Mouse (Mus musculus) testis, adult 2 months (tissue): ENCODE results near the gene Reep3. TPM values are rescaled to one million over a fixed set of nuclear protein-coding genes. Genes with fewer than 3 reads are reported as not detected.

ENCODE experiments used
- H3K27ac ChIP-seq: fragments of 200-500 bp; 2 replicates; pipeline ENCODE4 v1.5.1; 2012; ENCODE audit warnings: low read depth, low read length; ENCODE audit not compliant: control insufficient read depth, insufficient read depth
- H3K27me3 ChIP-seq: fragments of 200-500 bp; 2 replicates; pipeline ENCODE4 v1.6.1; 2012; ENCODE audit warnings: mild to moderate bottlenecking, low read length, moderate library complexity; ENCODE audit not compliant: control insufficient read depth, insufficient read depth
- H3K36me3 ChIP-seq: fragments of 200-500 bp; 2 replicates; pipeline ENCODE4 v1.6.1; 2012; ENCODE audit warnings: mild to moderate bottlenecking, low read length; ENCODE audit not compliant: control insufficient read depth, insufficient read depth
- H3K4me1 ChIP-seq: fragments of 200-500 bp; 2 replicates; pipeline ENCODE4 v1.6.1; 2012; ENCODE audit warnings: low read length; ENCODE audit not compliant: control insufficient read depth, insufficient read depth
- H3K4me3 ChIP-seq: fragments of 200-500 bp; 2 replicates; pipeline ENCODE4 v1.5.1; 2012; ENCODE audit warnings: low read depth, mild to moderate bottlenecking, low read length, moderate library complexity, mixed read lengths; ENCODE audit not compliant: control insufficient read depth
- CTCF ChIP-seq: fragments of 200-500 bp; IDR thresholded peaks from 2 replicates; pipeline ENCODE4 v1.5.1; 2012; ENCODE audit warnings: low read depth, mild to moderate bottlenecking, inconsistent platforms, low read length, moderate library complexity; ENCODE audit not compliant: control insufficient read depth, insufficient read depth, insufficient replicate concordance
- POLR2A ChIP-seq: fragments of 200-500 bp; IDR thresholded peaks from 2 replicates; pipeline ENCODE4 v1.6.1; 2012; ENCODE audit warnings: low read depth, mild to moderate bottlenecking, inconsistent platforms, low read length, moderate library complexity; ENCODE audit not compliant: control insufficient read depth
- polyA plus RNA-seq: library from polyadenylated mRNA; depleted of rRNA; stranded (reverse); fragments of >200 nt; gene quantifications from 2 replicates; pipeline ENCODE4 v1.2.3, GENCODE M21; 2012; rRNA removed

The Reep3 gene
- polyA plus RNA-seq: 2.3 and 2.7 TPM in 2 replicates

GRCm38 (mm10) chr10:67096621-67097436, at the start of gene Reep3:
TSS of gene Reep3 (minus strand) at chr10:67096945.
- no peak for TF ChIP-seq POLR2A
- peak within 1 kb of the TSS; percentile 92 for H3K4me3 ChIP-seq
- peak within 1 kb of the TSS; percentile 79 for H3K27ac ChIP-seq
- H3K36me3 ChIP-seq: no peaks in the 10 kb centered on the region
- no peaks in the 10 kb centered on the region for H3K27me3 ChIP-seq
- peaks cover 9% of the 10 kb centered on the region for H3K4me1 ChIP-seq

DNA sequence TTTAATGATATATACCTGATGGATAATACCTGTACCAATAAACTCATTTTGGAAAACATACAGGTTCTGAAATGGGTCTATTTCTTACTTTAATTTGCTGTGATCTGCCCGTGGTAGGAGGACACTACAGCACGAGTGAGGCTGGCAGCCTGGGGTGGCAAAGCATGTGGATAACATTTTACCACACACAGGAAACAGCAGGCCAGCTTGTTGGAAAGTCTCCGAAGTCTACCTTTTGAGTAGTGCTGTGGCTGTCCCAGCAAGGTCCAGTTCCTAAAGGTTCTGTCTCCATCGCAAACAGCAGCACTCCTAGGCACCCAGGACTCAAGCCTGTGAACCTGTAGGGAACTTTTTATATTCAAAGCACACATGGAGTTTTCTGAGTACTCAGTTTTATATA, 48.9 kb upstream of the Reep3 start:
- Histone ChIP-seq H3K4me3 (no peak overlapping the region), H3K4me1 (no peaks in the 10 kb centered on the region), H3K27me3 (no peaks in the 10 kb centered on the region), H3K36me3 (no peaks in the 10 kb centered on the region), H3K27ac (no peak overlapping the region)
- TF ChIP-seq CTCF (no peak), POLR2A (no peak)

DNA sequence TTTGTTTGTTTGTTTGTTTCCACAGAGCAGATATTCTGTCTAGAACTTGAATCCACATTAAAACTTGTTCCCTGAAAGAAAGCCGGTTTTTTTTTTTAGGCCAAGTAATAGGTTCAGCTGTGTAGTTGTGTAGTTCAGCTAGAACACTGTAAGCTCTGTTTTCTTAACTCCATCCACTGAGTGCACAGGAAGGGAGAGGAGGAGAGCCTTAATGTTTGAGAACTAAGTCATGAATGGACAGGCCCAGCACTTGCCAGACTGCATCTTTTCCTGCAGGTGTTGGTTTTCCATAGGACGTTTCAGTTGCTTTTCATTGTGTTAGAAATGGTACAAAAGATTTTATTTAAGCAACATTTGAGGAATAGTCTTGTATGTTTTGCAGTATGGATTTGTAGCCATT, 47.5 kb upstream of the Reep3 start:
- Histone ChIP-seq H3K27me3 (no peaks in the 10 kb centered on the region), H3K27ac (no peak overlapping the region), H3K36me3 (no peaks in the 10 kb centered on the region), H3K4me3 (no peak overlapping the region), H3K4me1 (no peaks in the 10 kb centered on the region)
- TF ChIP-seq POLR2A (no peak), CTCF (no peak)

GRCm38 (mm10) chr10:67143661-67144060, 46.9 kb upstream of the Reep3 start:
- no peaks in the 10 kb centered on the region for H3K36me3 ChIP-seq

GRCm38 (mm10) chr10:67137437-67137836, 40.7 kb upstream of the Reep3 start:
- H3K4me1 ChIP-seq: no peaks in the 10 kb centered on the region
- H3K4me3 ChIP-seq: no peak overlapping the region
- H3K27me3 ChIP-seq: no peaks in the 10 kb centered on the region
- H3K36me3 ChIP-seq: no peaks in the 10 kb centered on the region
- TF ChIP-seq POLR2A (no peak), CTCF (no peak)
- no peak overlapping the region for H3K27ac ChIP-seq

More at GRCm38 (mm10) chr10:67143661-67144060, 46.9 kb upstream of the Reep3 start:
- no peak overlapping the region for H3K4me3 ChIP-seq
- no peaks in the 10 kb centered on the region for H3K4me1 ChIP-seq
- no peak overlapping the region for H3K27ac ChIP-seq
- TF ChIP-seq CTCF: no peak
- TF ChIP-seq POLR2A: no peak
- H3K27me3 ChIP-seq: no peaks in the 10 kb centered on the region

DNA sequence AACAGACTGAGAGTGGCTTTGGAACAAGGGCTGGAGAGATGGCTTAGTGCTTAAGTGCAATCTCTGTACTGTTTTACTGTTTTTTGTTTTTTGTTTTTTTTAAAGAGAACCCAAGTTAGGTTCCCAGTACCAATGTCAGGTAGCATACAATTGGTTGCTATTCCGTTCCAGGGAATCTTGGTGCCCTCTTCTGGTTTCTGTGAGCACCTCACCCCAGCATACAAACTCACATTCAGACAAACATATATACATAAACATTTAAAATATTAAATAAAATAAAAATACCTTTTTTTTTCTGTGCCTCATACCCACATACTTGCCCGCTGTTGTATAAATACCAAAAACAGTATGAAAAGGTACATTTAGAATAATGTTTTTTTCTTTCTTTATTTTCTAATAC, 37.6 kb upstream of the Reep3 start:
- Histone ChIP-seq H3K27ac (no peak overlapping the region), H3K4me1 (no peaks in the 10 kb centered on the region; the same call in 1 of the 2 replicates), H3K4me3 (no peak overlapping the region), H3K36me3 (no peaks in the 10 kb centered on the region), H3K27me3 (no peaks in the 10 kb centered on the region)
- TF ChIP-seq POLR2A (no peak), CTCF (no peak)

- TF ChIP-seq POLR2A: no peak
- TF ChIP-seq CTCF: no peak
These were observed 35.0 kb upstream of the Reep3 start for GRCm38 (mm10) chr10:67131709-67132108.

More at GRCm38 (mm10) chr10:67131709-67132108, 35.0 kb upstream of the Reep3 start:
- Histone ChIP-seq H3K36me3 (no peaks in the 10 kb centered on the region), H3K27ac (no peak overlapping the region), H3K4me3 (no peak overlapping the region), H3K27me3 (no peaks in the 10 kb centered on the region), H3K4me1 (no peaks in the 10 kb centered on the region; the same call in 1 of the 2 replicates)
